Mouse (Mus musculus) heart, postnatal 14 days (tissue): ENCODE measurements around the gene Eprs. TPM values are rescaled to one million over a fixed set of nuclear protein-coding genes. Genes with fewer than 3 reads are reported as not detected.

Experiments
- DNase-seq, 2 experiments: peaks; one replicate each; pipeline ENCODE4 v3.0.0; 2021 to 2022
- intact Hi-C: fragments of 180-260 bp; cut with DNase I; formaldehyde crosslinking; loops from one replicate; pipeline ENCODE4 v1.15.1; 2025
- total RNA-seq, 2 experiments: library from RNA; stranded (reverse); gene quantifications; 2 replicates each; pipeline ENCODE4 v1.2.3; 2021

Eprs gene
- total RNA-seq, 2 experiments from 2014 or later, result 67.6 to 69.2 TPM

- intact Hi-C loops, result no loop called here
- DNase-seq, result no peak
Measured at GRCm38 (mm10) chr1:185354731-185355130, 8.1 kb upstream of the Eprs start.

GRCm38 (mm10) chr1:185356246-185356645 lies 6.6 kb upstream of the Eprs start:
- DNase-seq, result no peak
- intact Hi-C loops, result no loop called here

- DNase-seq, result no peak
- intact Hi-C loops, result loop anchor here (2.0 kb wide), 1 partner anchor 23 kb away; no protein-coding TSS in a partner anchor
Measured at GRCm38 (mm10) chr1:185358211-185358610, 4.6 kb upstream of the Eprs start.

GRCm38 (mm10) chr1:185363526-185364182 lies 810 bp downstream of the Eprs start:
- peak; percentile 33 to 48 for DNase-seq
- intact Hi-C loops, result no loop called here

GRCm38 (mm10) chr1:185364183-185364540 lies 1.3 kb downstream of the Eprs start:
- DNase-seq, result no peak
- intact Hi-C loops, result no loop called here

- intact Hi-C loops, result no loop called here
- DNase-seq, result no peak
Measured at GRCm38 (mm10) chr1:185367383-185367782, 4.5 kb downstream of the Eprs start.

GRCm38 (mm10) chr1:185369979-185370378 lies 7.1 kb downstream of the Eprs start:
- intact Hi-C loops, result no loop called here
- no peak for DNase-seq

- intact Hi-C loops, result no loop called here
- DNase-seq, result no peak
Measured at GRCm38 (mm10) chr1:185376390-185376789, 13.5 kb downstream of the Eprs start.

- intact Hi-C loops, result no loop called here
- no peak for DNase-seq
Measured at GRCm38 (mm10) chr1:185377429-185377828, 14.6 kb downstream of the Eprs start.

GRCm38 (mm10) chr1:185401615-185402014 lies 38.8 kb downstream of the Eprs start:
- intact Hi-C loops, result no loop called here
- DNase-seq, result no peak

- intact Hi-C loops, result no loop called here
- peak in 1 of 2 experiments; percentile 35 for DNase-seq
Measured at GRCm38 (mm10) chr1:185404021-185404420, 41.2 kb downstream of the Eprs start.

- intact Hi-C loops, result no loop called here
- peak in 1 of 2 experiments; percentile 4 for DNase-seq
Measured at GRCm38 (mm10) chr1:185405921-185406320, 43.1 kb downstream of the Eprs start.

GRCm38 (mm10) chr1:185409831-185410230 lies 47.0 kb downstream of the Eprs start:
- DNase-seq, result no peak
- intact Hi-C loops, result no loop called here

- intact Hi-C loops, result no loop called here
- no peak for DNase-seq
Measured at GRCm38 (mm10) chr1:185418011-185418410, 55.2 kb downstream of the Eprs start.

GRCm38 (mm10) chr1:185419805-185420204 lies 57.0 kb downstream of the Eprs start:
- intact Hi-C loops, result no loop called here
- no peak for DNase-seq

- intact Hi-C loops, result no loop called here
- no peak for DNase-seq
Measured at GRCm38 (mm10) chr1:185420776-185421175, 57.9 kb downstream of the Eprs start.

- no peak for DNase-seq
- intact Hi-C loops, result loop anchor here (5.0 kb wide), 1 partner anchor 71 kb away; no protein-coding TSS in a partner anchor
Measured at GRCm38 (mm10) chr1:185426583-185426982, 63.7 kb downstream of the Eprs start.

GRCm38 (mm10) chr1:185430488-185430887 lies 67.6 kb downstream of the Eprs start:
- intact Hi-C loops, result no loop called here
- no peak for DNase-seq

GRCm38 (mm10) chr1:185431245-185431997 lies 68.6 kb downstream of the Eprs start:
- no peak for DNase-seq
- intact Hi-C loops, result no loop called here

GRCm38 (mm10) chr1:185431998-185432317 lies 69.1 kb downstream of the Eprs start:
- no peak for DNase-seq
- intact Hi-C loops, result no loop called here

GRCm38 (mm10) chr1:185433112-185433511 lies 70.3 kb downstream of the Eprs start:
- no peak for DNase-seq
- intact Hi-C loops, result no loop called here
